Mouse (Mus musculus) E14TG2a.4 (cell line): ENCODE results near the gene Slc13a3.

Experiments
- H3K27me3 ChIP-seq: 2 replicates; pipeline ENCODE4 v1.6.1; 2014; ENCODE audit warnings: low read length, control low read depth; ENCODE audit not compliant: insufficient read depth
- H3K36me3 ChIP-seq: 2 replicates; pipeline ENCODE4 v1.6.1; 2014; ENCODE audit warnings: low read length, control low read depth; ENCODE audit not compliant: insufficient read depth
- H3K4me1 ChIP-seq: replicated peaks from 2 replicates; pipeline ENCODE4 v1.6.1; 2014; ENCODE audit warnings: low read depth, low read length, control low read depth
- H3K4me3 ChIP-seq: replicated peaks from 2 replicates; pipeline ENCODE4 v1.5.1; 2014; ENCODE audit warnings: mild to moderate bottlenecking, low read length
- H3K9me3 ChIP-seq: 2 replicates; pipeline ENCODE4 v1.6.1; 2014; ENCODE audit warnings: low read length, control low read depth
- CTCF ChIP-seq: conservative IDR thresholded peaks from 2 replicates; pipeline ENCODE4 v1.5.1; 2014; ENCODE audit warnings: low read length
- NANOG ChIP-seq: IDR thresholded peaks from 2 replicates; pipeline ENCODE4 v1.6.1; 2014; ENCODE audit warnings: borderline replicate concordance, low read length, mixed read lengths
- POU5F1 ChIP-seq: IDR thresholded peaks from 2 replicates; pipeline ENCODE4 v1.6.1; 2014; ENCODE audit warnings: low read length, borderline replicate concordance

The Slc13a3 gene

GRCm38 (mm10) chr2:165396831-165397501, 76.1 kb downstream of the Slc13a3 start:
- H3K27me3 ChIP-seq = peaks cover 16% of the 10 kb centered on the region
- no peaks in the 10 kb centered on the region for H3K36me3 ChIP-seq
- H3K4me1 ChIP-seq = peaks cover 58% of the 10 kb centered on the region
- no peak for TF ChIP-seq POU5F1
- TF ChIP-seq CTCF = no peak
- no peak for TF ChIP-seq NANOG
- peak overlapping the region; percentile 72 for H3K4me3 ChIP-seq
- peaks cover 4% of the 10 kb centered on the region; the same call in 1 of the 2 replicates for H3K9me3 ChIP-seq

DNA sequence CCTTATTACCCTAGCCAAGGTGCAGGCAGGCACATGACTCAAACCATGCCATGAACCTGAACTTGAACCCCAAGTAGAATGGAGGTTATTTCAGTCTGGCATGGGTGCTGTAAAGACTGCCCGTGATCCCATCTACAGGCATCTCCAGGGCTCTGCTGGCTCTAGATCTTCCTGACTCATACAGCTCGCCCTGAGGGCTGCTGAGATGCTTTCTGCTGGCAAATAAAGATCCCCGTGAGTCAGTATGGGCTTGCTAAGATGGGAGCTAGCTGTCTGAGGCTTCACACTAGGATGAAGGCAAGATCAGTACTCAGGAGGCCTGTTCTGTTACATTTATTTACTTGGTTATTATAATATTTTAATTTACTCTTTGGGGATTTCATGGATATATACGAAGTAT, 80.9 kb downstream of the Slc13a3 start:
- Histone ChIP-seq H3K4me3 (no peak overlapping the region), H3K4me1 (peaks cover 24% of the 10 kb centered on the region), H3K27me3 (peaks cover 28% of the 10 kb centered on the region), H3K36me3 (no peaks in the 10 kb centered on the region), H3K9me3 (peaks cover 4% of the 10 kb centered on the region; the same call in 1 of the 2 replicates)
- TF ChIP-seq POU5F1 = no peak
- TF ChIP-seq CTCF = no peak
- no peak for TF ChIP-seq NANOG

- Histone ChIP-seq H3K4me3 (no peak overlapping the region), H3K36me3 (peaks cover 3% of the 10 kb centered on the region; the same call in 1 of the 2 replicates), H3K4me1 (peaks cover 19% of the 10 kb centered on the region), H3K27me3 (peaks cover 31% of the 10 kb centered on the region), H3K9me3 (peaks cover 4% of the 10 kb centered on the region; the same call in 1 of the 2 replicates)
- no peak for TF ChIP-seq NANOG
- no peak for TF ChIP-seq POU5F1
- TF ChIP-seq CTCF = peak; percentile 89
Observed at GRCm38 (mm10) chr2:165391561-165391960, 81.5 kb downstream of the Slc13a3 start.

GRCm38 (mm10) chr2:165389299-165389952, 83.6 kb downstream of the Slc13a3 start:
- H3K36me3 ChIP-seq = peaks cover 21% of the 10 kb centered on the region
- H3K27me3 ChIP-seq = peaks cover 30% of the 10 kb centered on the region
- H3K4me1 ChIP-seq = peaks cover 5% of the 10 kb centered on the region; the same call in 1 of the 2 replicates
- no peak for TF ChIP-seq NANOG
- TF ChIP-seq POU5F1 = no peak
- no peak for TF ChIP-seq CTCF
- H3K4me3 ChIP-seq = no peak overlapping the region
- peaks cover 4% of the 10 kb centered on the region; the same call in 1 of the 2 replicates for H3K9me3 ChIP-seq

DNA sequence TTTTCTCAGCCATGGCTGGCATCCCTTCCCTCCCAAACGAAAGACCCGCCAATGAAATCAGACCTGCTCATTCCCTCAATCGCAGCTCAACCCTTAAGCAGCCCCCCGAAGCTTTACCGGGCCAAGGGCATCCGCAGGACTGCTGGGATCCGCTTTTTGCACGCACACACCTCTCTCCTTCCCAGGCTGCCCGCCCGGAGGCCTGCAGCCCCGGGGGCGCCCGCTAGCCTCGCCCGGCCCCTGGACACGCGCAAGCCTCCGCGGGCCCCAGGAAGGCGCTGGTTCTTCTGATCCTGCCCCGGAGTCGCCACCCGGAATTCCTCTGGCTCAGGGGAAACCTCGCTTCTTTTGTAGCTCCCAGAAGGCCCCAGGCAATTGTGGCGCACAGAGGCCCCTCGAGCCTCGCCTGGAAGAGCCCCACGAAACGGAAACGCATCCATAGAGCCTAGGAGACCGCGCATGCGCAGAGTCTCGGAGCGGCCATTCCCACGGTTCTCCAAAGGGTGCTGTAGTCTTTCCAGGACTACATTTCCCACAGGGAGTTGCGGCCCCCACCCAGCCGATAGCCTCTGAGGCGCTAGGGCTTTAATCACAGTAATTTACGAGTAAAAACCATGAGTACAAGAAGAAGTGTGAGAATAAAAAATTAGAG, 85.1 kb downstream of the Slc13a3 start, which contains the start of gene Zfp334:
Gene Zfp334, minus strand, starts transcription at position 416 of the 652 bp plus-strand sequence.
- TF ChIP-seq CTCF (no peak), NANOG (no peak), POU5F1 (no peak)
- peaks cover 36% of the 10 kb centered on the region for H3K36me3 ChIP-seq
- no peaks in the 10 kb centered on the region for H3K9me3 ChIP-seq
- H3K4me1 ChIP-seq = peaks cover 5% of the 10 kb centered on the region; the same call in 1 of the 2 replicates
- H3K27me3 ChIP-seq = peaks cover 38% of the 10 kb centered on the region
- H3K4me3 ChIP-seq = peak within 1 kb of the TSS; percentile 82

DNA sequence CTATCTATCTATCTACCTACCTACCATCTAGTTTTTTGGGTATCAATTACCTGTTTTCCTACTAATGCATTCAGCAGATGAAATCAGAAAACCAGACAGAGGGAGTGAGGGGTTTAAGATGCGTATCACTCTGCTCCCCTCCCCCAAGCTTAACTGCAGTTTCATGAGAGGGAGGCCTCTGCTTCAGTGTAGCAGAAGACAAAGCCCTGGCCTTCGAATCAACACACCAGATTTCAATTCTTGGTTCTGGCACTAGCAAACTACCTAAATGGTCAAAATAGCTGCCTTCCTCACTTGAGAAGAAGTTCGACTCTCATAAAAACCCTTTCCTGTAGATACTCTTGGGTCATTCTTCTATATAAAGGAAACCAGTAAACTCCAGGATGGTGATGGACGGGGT, 85.7 kb downstream of the Slc13a3 start:
- H3K9me3 ChIP-seq = no peaks in the 10 kb centered on the region
- H3K4me3 ChIP-seq = peak overlapping the region; percentile 82
- peaks cover 42% of the 10 kb centered on the region for H3K36me3 ChIP-seq
- no peak for TF ChIP-seq POU5F1
- no peak for TF ChIP-seq CTCF
- TF ChIP-seq NANOG = no peak
- peaks cover 44% of the 10 kb centered on the region for H3K27me3 ChIP-seq
- peaks cover 5% of the 10 kb centered on the region; the same call in 1 of the 2 replicates for H3K4me1 ChIP-seq

DNA sequence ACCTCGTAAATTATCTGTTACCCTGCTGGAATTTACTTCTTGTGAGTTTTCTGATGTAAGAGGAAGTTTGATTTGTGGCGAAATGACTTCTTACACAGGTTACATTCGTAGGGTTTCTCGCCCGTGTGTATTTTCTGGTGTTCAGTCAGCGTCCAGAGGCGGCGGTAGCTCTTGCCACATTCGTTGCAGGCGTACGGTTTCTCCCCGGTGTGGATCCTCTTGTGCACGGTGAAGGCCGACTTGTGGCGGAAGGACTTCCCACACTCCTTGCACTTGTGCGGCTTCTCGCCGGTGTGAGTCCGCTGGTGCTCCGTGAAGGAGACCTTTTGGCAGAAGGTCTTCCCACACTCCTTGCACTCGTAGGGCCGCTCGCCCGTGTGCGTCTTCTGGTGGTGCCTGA, 93.0 kb downstream of the Slc13a3 start:
- peaks cover 54% of the 10 kb centered on the region for H3K27me3 ChIP-seq
- H3K9me3 ChIP-seq = 0 out of 2 replicates have a peak, but pooled peaks cover 4% of the 10 kb centered on the region
- H3K4me1 ChIP-seq = peaks cover 22% of the 10 kb centered on the region
- peak overlapping the region; percentile 46 for H3K4me3 ChIP-seq
- TF ChIP-seq NANOG (no peak), CTCF (no peak), POU5F1 (no peak)
- peaks cover 67% of the 10 kb centered on the region for H3K36me3 ChIP-seq

GRCm38 (mm10) chr2:165376001-165376400, 97.0 kb downstream of the Slc13a3 start:
- H3K36me3 ChIP-seq = peaks cover 30% of the 10 kb centered on the region
- 0 out of 2 replicates have a peak, but pooled peaks cover 4% of the 10 kb centered on the region for H3K9me3 ChIP-seq
- peaks cover 20% of the 10 kb centered on the region for H3K4me1 ChIP-seq
- no peak for TF ChIP-seq POU5F1
- TF ChIP-seq NANOG = no peak
- TF ChIP-seq CTCF = no peak
- H3K4me3 ChIP-seq = no peak overlapping the region
- peaks cover 20% of the 10 kb centered on the region for H3K27me3 ChIP-seq
